Mouse (Mus musculus) limb, embryonic 11.5 days (tissue): ENCODE measurements at regions not wholly inside any gene's neighbourhood (a gene's known extent, or its start where the extent isn't known, plus 50 kb on each side); places are given as distances from the start of the nearest gene placed in this dataset.
"Not testable (repeated sequence)": the region's sequence is repeated elsewhere in the genome, so short reads cannot be mapped to it uniquely, and the experiment has no call there.

Experiments used
- ATAC-seq: fragments of 200-750 bp; cut with Nextera tagmentation; 2 replicates; pipeline ENCODE4 v1.8.0; 2017; ENCODE audit warnings: low read depth; ENCODE audit not compliant: insufficient number of reproducible peaks, low FRiP score, low TSS enrichment
- DNase-seq: peaks from one replicate; pipeline ENCODE4 v3.0.0-alpha.2; 2015; ENCODE audit warnings: low spot score
- H3K27ac ChIP-seq: fragments of 300-500 bp; sonication (generic); replicated peaks from 2 replicates; pipeline ENCODE4 v1.5.1; 2014; ENCODE audit warnings: low read depth, mild to moderate bottlenecking, low read length
- H3K27me3 ChIP-seq: fragments of 300-500 bp; sonication (generic); 2 replicates; pipeline ENCODE4 v1.6.1; 2014; ENCODE audit warnings: mild to moderate bottlenecking, low read length, mixed read lengths; ENCODE audit not compliant: control insufficient read depth, insufficient read depth
- H3K36me3 ChIP-seq: fragments of 300-500 bp; sonication (generic); 2 replicates; pipeline ENCODE4 v1.6.1; 2014; ENCODE audit warnings: mild to moderate bottlenecking, low read length, moderate library complexity, mixed read lengths; ENCODE audit not compliant: control insufficient read depth, insufficient read depth
- H3K4me1 ChIP-seq: fragments of 300-500 bp; sonication (generic); 2 replicates; pipeline ENCODE4 v1.6.1; 2014; ENCODE audit warnings: low read length, mixed read lengths; ENCODE audit not compliant: control insufficient read depth, insufficient read depth
- H3K4me2 ChIP-seq: fragments of 300-500 bp; sonication (generic); 2 replicates; pipeline ENCODE4 v1.6.1; 2014; ENCODE audit warnings: low read depth, mild to moderate bottlenecking, moderate library complexity; ENCODE audit not compliant: severe bottlenecking
- H3K4me3 ChIP-seq: fragments of 300-500 bp; sonication (generic); 2 replicates; pipeline ENCODE4 v1.5.1; 2014; ENCODE audit warnings: low read depth, low read length
- H3K9ac ChIP-seq: fragments of 300-500 bp; sonication (generic); 2 replicates; pipeline ENCODE4 v1.6.1; 2014; ENCODE audit warnings: mild to moderate bottlenecking, low read length
- H3K9me3 ChIP-seq: fragments of 300-500 bp; sonication (generic); 2 replicates; pipeline ENCODE4 v1.6.1; 2016; ENCODE audit warnings: low read length; ENCODE audit not compliant: control insufficient read depth
- WGBS: fragments of 180-500 bp; shearing (Covaris S2); extraction: QIAGEN DNeasy Blood & Tissue Kit; methylation state at CpG from one replicate; pipeline ENCODE4 v1.1.7; 2014; 5-methylcytosine and 5-hydroxymethylcytosine counted together

GRCm38 (mm10) chrX:95366995-95367394, 77.7 kb downstream of the Amer1 start:
- Histone ChIP-seq H3K36me3 (no peaks in the 10 kb centered on the region), H3K9ac (no peak overlapping the region), H3K4me2 (no peak overlapping the region), H3K4me3 (no peak overlapping the region), H3K27me3 (no peaks in the 10 kb centered on the region), H3K4me1 (no peaks in the 10 kb centered on the region), H3K9me3 (no peaks in the 10 kb centered on the region), H3K27ac (no peak overlapping the region)
- no peak for DNase-seq
- WGBS, result 37% methylated on average over 1 of the region's 1 CpGs
- no peak for ATAC-seq

DNA sequence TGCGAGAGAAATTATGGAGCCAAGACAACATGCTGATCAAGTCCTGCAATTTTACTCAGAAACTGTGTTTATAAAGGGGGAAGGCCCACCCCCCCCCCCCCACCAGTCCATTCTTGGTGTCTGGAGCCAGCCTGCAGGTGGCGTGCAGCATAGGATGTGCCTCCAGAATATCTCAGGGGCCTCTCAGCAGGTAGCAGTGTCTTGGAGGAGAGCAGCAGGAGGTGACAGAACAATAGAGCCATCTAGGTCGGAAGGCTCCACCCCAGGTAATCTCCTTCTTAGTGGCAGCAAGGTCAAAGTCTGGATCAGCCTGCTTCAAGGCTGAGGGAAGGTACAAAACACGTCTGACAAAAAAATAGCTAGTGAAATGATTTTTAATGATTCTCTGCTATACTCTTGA, 79.3 kb downstream of the Amer1 start:
- not testable (repeated sequence) for H3K4me2 ChIP-seq, H3K9ac ChIP-seq, DNase-seq, H3K4me3 ChIP-seq, H3K4me1 ChIP-seq, H3K27ac ChIP-seq, H3K27me3 ChIP-seq, H3K9me3 ChIP-seq, ATAC-seq, H3K36me3 ChIP-seq
- 71% methylated on average over 4 of the region's 4 CpGs for WGBS

DNA sequence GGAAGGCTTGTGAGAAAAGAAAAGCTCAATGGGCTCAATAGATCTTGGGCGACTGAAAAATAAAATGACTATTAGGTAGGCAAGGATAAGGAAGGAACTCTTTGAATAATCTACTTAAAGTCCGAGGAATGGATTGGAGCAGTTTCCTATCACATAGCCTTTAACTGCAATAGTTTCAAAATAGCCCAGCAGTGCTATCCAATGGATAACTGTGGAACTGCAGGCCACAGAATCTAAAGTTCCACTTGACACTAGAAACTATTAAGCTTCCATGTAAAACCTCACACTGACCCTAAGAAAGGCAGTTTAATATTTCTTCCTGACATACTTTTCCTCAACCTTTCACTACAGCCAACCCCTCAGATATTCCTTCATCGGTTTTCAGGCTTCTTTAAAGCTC, 85.6 kb downstream of the Amer1 start:
- Histone ChIP-seq H3K9ac (no peak overlapping the region), H3K9me3 (no peaks in the 10 kb centered on the region), H3K27me3 (no peaks in the 10 kb centered on the region), H3K36me3 (no peaks in the 10 kb centered on the region), H3K4me2 (no peak overlapping the region), H3K4me3 (no peak overlapping the region), H3K27ac (no peak overlapping the region), H3K4me1 (no peaks in the 10 kb centered on the region)
- WGBS, result 28% methylated on average over 3 of the region's 3 CpGs
- no peak for ATAC-seq
- DNase-seq, result peak; percentile 21
